Mouse (Mus musculus) spleen, postnatal 10 days (tissue): Measurements from ENCODE around the gene Lyrm4.
A peak's percentile ranks its signal among the peaks of the same experiment; 100 is the strongest.

Source experiments
- DNase-seq, 2 experiments: peaks; one replicate each; pipeline ENCODE4 v3.0.0; 2021 to 2022; ENCODE audit warnings: low spot score in 2 of 2

The Lyrm4 gene

DNA sequence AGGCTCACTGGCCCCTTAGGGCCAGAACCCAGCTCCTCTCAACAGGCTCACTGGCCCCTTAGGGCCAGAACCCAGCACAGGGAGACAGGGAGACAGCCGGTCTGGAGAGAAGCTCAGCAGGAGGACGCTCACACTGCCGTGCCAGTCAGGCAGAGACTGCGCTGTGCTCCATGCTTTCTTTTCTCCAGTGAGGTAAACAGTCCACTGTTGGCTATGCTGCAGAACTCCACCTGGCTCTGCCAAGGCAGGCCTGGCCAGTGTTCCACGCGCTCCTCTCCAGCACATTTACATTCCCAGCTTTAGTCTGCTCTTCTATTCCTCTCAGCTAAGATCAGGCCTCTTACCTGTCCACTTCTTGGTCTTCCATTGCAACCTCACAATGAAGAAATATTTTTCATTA is 11.7 kb downstream of the Lyrm4 start:
- DNase-seq = no peak

DNA sequence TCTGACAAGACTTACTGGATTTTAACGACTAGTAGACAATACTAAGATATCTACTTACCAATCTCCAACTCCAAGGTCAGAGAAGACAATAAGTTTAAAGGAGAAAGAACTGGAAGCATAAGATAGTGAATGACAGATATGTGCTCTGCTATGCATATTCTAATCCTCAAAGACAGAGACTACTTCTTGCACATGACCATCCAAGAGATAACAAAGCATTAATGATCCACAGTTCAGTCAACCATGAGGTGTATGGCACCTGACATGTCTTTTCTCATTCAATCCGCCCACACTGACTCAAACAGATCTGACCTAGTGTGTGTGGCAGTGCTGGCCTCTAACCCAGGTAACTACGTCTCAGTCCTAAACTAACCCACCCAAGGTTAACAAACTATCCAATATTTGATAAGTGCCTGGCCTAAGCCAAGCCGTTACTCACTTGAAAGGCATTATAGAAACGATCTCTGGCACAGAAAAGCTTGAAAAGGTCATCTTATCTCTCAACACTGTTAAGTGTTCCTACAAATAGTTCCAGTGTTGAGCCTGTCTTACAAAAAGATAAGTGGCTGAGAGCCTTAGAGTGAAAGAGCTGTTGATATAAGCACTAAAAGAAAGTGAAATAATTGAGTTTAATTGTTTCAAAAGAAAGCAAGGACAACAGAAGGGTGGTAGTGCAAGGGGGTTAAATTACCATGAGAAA is 20.5 kb downstream of the Lyrm4 start:
- DNase-seq = no peak

DNA sequence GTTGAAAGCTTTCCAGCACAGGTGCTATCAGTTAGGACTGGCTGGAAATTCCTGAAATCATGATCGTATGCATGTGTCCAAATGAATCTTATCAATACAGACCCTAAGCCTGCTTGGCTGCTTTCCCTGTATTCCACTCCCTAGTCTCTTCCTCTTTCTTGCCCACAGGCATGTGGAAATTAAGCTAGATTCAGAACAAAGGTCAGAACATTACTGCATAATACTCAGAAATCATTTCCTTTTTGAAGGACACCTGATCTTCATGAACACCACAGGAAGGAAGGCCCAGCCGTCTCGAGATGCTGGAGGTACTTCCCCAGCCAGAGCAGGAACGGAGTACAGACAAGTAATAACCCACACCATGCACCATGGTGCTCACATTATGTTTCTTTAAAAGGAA is 29.2 kb downstream of the Lyrm4 start:
- peak in 1 of 2 experiments; percentile 27 for DNase-seq

DNA sequence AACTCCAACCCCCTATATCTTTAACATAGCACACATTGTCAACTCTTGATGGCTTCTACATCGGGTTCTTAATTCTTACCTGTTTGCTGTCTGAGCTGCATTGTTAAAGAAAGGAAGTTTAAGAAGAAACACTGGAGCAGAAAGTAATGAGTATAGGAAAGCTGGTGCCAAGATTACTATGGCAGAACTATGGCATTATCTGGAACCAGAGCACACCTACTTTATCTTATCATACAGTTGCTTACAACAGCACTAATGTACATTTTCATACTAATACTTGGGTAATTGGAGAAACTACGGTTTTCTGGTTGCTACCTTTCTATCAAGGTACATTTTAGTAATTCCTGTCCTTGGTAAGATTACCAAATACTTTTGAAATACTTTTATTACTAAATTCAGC is 29.9 kb downstream of the Lyrm4 start:
- DNase-seq = no peak

DNA sequence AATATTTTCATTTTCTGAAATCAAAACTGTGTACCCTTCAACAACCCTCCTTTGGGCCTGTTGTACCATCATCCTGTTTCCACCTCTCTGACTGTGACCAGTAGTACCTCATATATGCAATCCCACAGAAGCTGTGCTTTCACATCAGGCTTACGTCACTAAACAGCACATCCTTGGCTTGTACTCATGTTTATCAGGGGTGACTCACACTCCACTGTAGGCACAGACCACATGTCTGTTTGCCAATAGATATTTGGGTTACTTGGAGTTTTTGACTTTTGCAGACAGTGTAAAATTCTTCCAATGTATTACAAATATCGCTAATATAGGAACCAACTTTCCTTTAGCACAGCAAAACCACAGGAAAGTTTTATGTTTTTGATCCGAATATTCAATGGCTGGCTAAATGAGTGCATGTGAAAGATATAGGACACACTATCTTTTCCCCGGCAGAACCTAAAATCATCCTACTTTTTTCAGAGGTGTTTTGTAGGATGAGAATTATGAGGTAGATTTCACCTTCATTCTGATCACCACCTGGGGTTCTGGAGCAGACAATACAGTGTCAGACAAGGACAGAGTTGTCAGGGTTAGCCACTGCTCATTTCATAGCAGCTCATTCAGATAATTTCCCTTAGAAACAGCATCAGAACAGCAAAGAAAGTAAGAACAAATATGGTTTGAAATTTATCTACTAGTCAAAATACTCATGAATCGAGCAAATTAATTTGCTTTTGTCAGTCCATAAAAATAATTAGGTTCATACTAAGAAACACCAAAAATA is 30.5 kb downstream of the Lyrm4 start:
- peak in 1 of 2 experiments; percentile 26 for DNase-seq

DNA sequence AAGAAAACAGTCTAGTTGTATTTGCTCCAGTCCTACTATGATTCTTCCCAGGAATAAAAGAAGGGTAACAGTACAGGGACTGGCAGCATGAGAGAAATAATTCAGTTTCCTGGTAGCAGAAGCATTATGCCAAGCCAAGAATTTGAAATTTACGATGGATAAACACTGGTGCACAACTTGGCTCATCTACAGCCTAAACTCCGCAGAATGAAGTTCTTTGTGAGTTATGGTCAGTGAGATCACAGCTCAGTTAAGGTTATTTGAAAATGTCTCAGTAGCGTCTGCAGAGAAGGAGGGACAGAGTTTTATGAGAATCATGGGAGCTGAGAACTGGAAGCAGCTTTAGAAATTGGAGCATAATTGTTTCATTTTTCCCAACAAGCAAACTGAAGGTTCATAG is 31.4 kb downstream of the Lyrm4 start:
- no peak for DNase-seq

DNA sequence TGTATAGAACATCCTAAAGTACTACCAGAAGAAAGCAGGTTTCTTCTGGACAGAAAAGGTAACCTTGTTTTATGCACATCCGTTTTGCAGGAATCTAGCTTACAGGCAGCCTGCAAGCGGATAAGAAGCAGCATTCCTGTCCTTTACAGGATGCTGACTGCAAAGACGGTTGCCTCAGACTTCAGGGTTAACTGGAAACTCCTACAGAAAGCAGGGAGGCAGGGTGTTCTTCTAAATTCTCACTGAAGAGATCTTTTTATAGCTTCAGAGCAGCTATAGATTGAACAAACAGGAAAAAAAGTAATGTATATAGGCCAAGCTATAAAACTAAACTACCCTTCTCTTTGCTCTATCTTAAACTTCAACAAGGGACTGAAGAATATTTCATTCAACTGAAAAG is 32.6 kb downstream of the Lyrm4 start:
- DNase-seq = no peak

DNA sequence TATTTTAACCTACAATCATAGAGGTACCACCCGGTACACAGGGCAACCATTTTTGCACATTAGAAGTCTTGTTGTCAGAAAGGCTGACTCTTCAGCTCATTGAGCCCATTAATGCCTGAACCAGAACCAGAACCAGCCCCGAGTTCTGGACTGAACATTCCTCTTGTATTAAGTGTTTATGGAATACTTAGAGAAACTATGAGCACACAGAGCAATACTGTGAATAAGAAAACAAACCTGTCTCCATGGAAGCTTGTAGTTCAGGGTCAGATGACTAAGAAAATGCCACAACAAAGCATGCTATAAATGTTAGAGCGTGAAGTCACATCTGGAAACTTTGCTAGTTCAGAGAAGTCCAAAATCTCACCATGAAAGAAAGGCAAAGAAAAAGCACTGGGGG is 35.7 kb downstream of the Lyrm4 start:
- DNase-seq = no peak

DNA sequence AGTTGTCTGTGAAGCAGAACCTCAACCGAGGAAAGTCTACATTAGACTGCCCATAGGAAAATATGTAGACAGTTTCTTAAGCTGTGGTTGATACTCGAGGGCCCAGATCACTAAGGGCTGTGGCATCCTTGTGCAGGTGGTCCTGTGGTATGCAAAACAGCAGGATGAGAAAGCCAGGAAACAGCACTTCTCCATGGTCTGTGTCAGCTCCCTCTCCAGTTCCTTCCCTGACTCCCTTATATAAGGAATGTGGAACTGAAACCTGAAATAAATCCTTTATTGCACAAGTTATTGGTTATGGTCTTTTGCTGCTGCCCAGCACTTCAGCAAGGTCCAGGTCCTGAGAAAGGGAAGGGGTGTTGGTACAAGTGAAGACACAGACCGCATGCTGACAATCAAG is 42.8 kb downstream of the Lyrm4 start:
- DNase-seq = no peak

DNA sequence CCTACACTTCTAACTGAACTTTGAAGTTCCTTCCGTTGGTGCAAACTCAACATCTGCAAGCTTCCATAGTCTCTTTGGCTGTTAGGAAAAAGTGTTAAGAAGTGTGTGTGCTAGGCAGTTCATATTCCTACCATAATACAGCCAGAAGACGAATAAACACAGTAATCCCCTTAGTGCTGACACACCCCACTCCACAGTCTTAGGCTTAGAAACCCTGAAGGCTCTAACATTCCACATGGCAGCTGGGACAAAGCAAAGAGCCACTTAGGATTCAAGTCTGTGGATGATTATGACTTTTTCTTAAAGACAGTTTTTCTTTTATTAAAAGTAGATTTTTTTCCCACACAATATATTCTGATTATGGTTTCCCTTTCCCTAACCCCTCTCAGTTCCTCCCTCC is 50.6 kb downstream of the Lyrm4 start:
- no peak for DNase-seq

DNA sequence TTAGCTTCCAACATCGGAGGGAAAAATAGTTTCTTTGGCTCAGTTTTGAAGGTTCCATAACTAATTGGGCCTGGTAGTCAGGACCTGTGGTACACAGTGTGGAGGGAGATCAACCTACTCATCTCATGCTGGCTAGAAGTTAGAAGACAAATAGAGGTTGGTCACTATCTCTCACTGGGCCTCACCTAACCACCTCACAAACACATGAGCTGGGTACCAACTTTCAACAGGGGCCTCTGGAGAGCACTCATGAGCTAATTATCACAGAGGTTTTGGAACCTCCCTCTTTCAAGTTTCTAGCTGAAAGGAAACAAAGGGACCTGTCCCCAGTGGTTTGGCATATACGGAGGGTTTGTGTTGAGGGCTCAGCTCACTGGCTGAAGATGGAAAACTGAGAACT is 59.8 kb downstream of the Lyrm4 start:
- DNase-seq = peak in 1 of 2 experiments; percentile 19

DNA sequence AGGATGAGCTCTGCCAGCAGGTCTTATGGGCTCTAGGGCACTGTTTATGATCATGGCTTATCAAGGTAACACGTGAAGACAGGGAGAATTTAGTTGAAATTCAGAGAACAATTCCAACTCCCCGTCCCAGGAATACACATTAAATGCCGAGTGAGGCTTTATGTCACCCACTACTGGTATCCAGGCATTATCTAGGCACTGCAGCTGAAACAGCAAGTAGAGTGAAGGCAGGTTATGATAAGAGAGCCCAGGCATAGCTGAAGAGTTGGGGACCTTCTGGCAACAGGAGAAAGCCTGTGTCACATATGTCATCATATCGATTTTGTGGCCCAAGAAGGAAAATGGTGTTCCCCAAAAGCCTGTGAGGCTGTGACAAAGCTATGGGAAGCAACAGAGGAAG is 60.4 kb downstream of the Lyrm4 start:
- peak; percentile 32 to 48 for DNase-seq

DNA sequence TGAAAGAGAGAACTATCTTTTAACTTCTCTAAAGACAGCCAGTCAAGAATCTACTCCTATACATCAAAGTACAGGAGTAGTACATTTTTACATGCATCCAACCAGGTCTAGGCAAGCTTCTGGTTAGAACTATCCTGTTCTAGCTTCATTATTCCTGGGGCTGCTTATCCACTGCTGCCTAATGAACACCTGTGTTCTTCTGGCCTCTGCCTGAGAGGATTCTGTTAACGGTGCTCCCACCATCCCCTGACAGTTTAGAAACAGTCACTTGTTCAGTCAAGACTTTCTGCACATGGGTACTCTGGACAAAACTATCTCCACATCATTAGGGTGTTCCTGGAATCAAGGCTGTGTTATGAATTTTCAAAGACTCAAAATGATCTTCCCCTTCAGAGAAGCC is 60.8 kb downstream of the Lyrm4 start:
- DNase-seq = no peak

DNA sequence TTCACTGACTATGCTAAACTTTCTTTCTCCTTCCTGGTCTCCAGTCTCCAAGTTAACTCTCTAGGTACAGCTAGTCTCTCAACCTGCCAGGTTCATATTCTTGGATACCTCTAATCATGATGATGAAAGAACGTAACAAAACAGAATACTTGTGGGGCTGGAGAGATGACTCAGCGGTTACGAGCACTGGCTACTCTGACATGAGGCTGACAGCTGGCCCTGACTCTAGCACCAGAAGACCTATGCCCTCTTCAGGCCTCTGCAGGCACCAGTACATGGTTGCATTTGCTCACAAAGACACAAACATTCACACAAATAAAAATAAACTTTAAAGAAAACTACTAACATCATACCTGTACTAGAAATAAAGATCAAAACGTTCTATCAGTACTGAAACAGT is 81.8 kb downstream of the Lyrm4 start:
- no peak for DNase-seq

DNA sequence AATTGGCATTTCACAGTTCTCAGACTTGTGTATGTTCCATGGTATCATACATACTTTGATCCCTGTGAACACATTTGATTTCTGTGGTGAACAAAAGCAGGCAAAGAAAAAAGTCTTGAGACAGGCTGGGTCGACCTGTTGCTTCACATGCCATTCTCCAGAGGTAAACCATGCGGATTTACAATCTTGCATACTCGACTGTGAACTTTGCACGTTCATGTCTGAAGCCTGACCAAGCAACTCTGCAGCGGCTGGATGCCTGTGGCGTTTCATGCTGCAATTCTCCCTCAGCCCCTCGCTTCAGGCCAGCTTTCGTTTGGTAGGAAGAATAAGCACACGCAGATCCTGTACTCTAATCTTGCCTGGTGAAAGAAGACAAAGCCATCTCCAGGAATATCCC is 85.4 kb downstream of the Lyrm4 start:
- no peak for DNase-seq

DNA sequence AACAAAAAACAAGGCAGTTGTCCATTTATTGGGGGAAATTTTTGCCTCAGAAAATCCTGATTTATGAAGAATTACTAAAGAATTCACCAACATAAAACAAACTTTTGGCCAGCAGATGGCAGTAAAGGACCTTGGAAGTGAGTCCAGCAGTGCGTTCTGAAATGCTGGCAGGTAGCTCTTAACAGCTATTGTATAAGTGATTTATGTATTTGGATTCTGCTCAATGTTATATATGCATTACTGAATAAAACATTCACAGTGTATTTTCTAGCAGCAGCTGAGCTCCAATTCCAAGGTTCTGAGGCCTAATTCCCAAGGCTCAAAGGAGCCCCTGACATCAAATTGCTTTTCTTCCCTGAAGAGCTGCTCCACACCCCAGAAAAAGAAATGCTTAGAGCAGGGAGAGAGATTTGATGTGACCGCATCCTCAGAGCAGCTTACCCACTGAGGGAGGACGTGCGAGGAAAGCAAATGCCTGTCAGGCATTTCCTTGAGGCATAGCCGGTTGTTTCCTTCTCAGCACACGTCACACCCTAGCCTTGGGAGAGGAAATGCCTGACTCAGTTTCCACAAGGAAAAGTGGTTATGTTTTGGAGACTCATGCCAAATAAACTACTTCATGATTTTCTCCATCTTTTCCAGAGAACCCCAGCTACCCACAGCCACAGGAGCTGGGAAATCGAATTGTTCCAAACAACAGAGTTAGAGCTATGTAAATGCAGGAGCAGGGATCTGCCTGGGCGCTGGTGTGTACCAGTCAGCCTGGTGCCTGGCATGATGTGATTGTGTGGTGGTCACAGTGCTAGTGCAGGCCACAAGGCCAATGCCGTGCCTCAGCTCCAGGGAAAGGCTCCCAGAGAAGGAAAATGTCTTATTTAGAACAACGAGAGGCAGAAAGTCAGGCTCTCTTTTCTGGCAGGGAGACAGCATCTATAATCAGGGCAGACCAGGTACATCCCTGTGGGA is 97.7 kb downstream of the Lyrm4 start:
- DNase-seq = peak; percentile 57 to 83

DNA sequence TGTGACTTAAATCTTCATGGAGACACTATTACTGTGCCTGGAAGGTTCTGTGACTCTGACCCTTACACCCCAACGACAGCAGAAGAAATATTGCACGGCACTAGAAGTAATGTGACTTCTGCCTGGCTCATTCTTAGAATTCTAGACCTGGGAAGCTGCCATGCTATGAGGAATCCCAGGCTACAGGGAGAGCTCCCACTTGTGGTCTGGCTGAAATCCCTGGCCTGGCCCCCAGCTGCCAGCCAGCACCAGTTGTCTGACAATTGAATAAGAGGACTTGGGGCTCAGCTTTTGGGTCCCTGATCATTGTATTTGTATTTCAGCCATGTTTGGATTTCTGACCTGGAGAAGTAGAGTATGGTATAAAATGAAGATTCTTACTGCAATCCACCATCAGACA is 99.3 kb downstream of the Lyrm4 start:
- DNase-seq = no peak

DNA sequence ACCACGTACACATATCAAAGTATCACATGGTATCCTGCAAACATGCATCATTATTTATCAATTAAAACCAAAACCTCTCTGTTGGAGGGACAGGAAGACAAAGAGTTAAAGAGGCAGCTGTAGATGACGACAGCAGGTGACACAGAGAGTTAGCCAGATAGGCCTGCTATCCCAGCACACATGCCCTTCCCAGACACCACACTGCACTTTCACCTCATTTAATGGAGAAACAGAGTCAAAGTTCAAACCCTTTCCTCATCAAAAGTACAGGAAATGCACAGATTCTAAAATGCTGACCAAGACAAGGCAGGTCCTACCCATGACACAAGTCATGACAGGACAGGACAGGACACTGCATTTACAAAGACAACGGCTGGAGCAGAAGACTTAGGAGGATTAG is 101.7 kb downstream of the Lyrm4 start:
- DNase-seq = no peak

DNA sequence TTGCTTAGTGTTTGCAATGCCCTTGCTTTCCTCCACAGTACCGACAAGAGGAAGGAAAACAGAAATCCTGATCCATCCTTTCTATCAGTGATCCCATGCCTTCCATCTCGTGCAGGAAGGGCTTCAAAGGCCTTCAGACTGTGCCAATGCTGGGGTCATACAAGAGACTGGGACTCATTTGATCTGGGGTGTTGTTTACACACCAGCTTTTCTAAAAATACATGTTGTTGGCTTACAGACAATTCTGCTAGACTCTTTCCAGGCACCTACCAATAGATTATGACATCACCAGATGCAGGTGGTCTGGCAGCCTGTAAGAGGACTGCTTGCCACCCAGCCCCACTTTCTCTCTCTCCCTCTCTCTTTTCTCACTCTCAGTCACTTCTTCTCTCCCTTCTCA is 107.3 kb downstream of the Lyrm4 start:
- DNase-seq = no peak

DNA sequence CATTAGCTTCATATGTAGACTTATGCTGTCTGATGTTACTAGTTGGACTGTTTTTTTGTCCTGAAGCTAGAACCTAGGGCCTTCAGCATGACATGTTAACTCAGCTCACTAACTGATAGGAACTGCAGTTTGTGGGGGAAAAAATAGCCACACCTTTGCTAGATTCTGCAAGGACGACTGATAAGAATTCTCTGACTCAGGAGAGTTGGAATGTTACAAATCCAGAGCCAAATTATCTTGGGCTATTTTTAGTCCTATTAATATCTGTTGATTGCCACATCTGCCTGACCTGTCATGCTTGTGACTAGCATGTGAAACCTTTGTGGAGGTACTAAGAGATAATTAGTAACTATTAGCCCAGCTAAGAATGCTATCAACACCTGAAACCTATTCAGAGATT is 116.5 kb downstream of the Lyrm4 start:
- DNase-seq = no peak

DNA sequence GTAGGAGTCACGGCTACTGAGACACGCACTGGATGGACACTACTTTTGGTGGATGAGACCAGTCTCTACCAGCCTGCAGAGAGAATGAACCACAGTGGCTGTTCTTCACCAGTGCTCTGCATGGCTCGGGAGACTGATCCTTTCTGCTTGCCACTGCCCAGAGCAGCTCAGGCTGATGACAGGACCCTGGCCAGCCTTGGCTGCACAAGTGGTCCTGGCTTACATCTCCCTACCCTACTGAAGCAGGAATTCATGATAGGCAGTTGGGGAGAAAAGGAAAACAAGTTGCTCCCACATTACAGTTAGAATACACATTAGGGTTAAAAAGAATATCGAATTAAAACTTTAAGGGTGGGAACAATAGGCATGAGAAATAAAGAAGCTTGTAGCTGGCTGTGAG is 119.7 kb downstream of the Lyrm4 start:
- DNase-seq = no peak

DNA sequence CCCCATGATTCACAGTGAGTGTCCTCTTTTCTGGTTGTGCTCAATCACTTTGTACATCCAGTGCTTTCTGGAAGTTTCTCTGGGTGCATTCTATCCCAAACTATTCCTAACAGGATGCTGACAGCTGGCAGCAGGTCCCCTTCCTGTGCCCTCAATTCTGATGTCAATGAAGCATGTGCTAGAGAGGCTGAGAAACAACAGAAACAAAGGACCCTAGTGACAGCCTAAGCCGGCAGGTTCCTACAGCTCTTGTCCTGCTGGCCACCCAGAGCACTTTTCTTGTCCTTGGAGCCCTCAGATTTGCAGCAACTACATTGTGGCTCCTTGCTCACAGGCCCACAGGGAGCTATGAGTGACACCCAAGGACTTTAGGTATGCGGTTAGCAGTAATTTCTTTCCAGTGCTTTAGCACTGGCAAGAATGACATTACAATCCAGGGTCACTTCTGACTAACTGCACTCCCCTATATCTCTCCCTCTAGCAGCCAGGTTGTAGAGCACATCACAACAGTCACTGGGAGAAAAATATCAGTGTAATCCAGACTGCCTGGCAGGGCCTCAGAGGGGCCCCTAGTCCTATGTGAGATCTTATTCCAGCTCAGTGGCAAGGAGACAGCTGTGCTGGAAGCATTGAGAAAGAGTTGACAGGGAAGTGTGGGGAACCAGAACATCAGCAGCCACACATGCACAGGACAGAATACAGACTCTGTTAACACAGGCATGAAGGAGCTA is 121.5 kb downstream of the Lyrm4 start:
- no peak for DNase-seq
